8 mouse cellular contexts compared by ENCODE assay signal in the genomic region with DNA sequence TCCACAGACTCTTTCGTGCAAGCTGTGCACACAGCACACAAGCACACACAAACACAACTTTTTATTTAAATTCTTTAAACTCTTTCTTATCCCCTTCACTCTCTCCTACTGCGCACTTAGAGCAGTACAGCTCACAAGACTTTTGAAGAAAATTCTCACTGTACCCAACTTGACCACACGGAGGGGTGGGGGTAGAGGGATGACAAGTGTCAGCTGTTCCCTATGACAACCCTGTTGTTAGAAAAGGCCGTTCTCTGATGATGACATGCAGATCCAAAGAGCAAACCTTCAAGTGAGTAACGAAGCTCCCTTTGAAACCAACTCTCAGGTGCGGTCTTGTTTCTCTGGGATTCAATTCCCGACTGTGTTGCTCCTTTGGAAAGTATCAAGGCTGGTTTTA. TPM values are rescaled to one million over a fixed set of nuclear protein-coding genes. Genes with fewer than 3 reads are reported as not detected.
DNase-seq lines count a peak whose midpoint lies in the region; ATAC-seq and TF ChIP-seq lines count a peak whose summit lies in the region.

No protein-coding gene starts in this region.

- H3ac ChIP-seq in C2C12 (ENCODE audit: control insufficient read depth, insufficient read length, low read depth), result peak overlapping the region; percentile 2

- H3K27me3 ChIP-seq in heart, embryonic 10.5 days (ENCODE audit: insufficient read depth, poor library complexity, severe bottlenecking), result no peaks in the 10 kb centered on the region
- H3K27me3 ChIP-seq in C2C12 (ENCODE audit: control insufficient read depth, insufficient read depth, insufficient read length), result no peaks in the 10 kb centered on the region
- no peaks in the 10 kb centered on the region for H3K27me3 ChIP-seq in forebrain, embryonic 10.5 days (ENCODE audit: poor library complexity, severe bottlenecking)
- H3K27me3 ChIP-seq in limb, embryonic 15.5 days, result no peaks in the 10 kb centered on the region
- no peaks in the 10 kb centered on the region for H3K27me3 ChIP-seq in small intestine, adult 2 months (ENCODE audit: control insufficient read depth, insufficient read depth, low read length)

- peaks cover 15% of the 10 kb centered on the region for H3K4me1 ChIP-seq in heart, embryonic 10.5 days
- peaks cover 12% of the 10 kb centered on the region for H3K4me1 ChIP-seq in forebrain, embryonic 10.5 days
- H3K4me1 ChIP-seq in limb, embryonic 15.5 days, result peaks cover 11% of the 10 kb centered on the region
- H3K4me1 ChIP-seq in small intestine, adult 2 months (ENCODE audit: control insufficient read depth, insufficient read depth, insufficient read length, low read length), result peaks cover 4% of the 10 kb centered on the region; the same call in 1 of the 2 replicates

- no peak for DNase-seq in heart, embryonic 10.5 days (ENCODE audit: low spot score)
- no peak for DNase-seq in heart, adult 9 months (ENCODE audit: low spot score in 2 of 2)
- no peak for DNase-seq in forebrain, embryonic 10.5 days (ENCODE audit: extremely low spot score, low spot score)
- DNase-seq in gastrocnemius, postnatal 14 days, result no peak
- DNase-seq in adipocyte (ENCODE audit: low spot score), result no peak

- 44% methylated on average over 7 of the region's 7 CpGs for WGBS in heart, embryonic 10.5 days
- WGBS in forebrain, embryonic 10.5 days, result 49% methylated on average over 7 of the region's 7 CpGs
- 43% methylated on average over 7 of the region's 7 CpGs for WGBS in limb, embryonic 15.5 days
- WGBS in small intestine, adult 2 months, result 12% methylated on average over 7 of the region's 7 CpGs

- peak overlapping the region; percentile 85 for H3K4me3 ChIP-seq in heart, embryonic 10.5 days
- H3K4me3 ChIP-seq in C2C12 (ENCODE audit: insufficient read depth, poor library complexity, severe bottlenecking), result peak overlapping the region; percentile 39
- peak overlapping the region; percentile 85 for H3K4me3 ChIP-seq in forebrain, embryonic 10.5 days
- peak overlapping the region; percentile 77 for H3K4me3 ChIP-seq in limb, embryonic 15.5 days
- H3K4me3 ChIP-seq in small intestine, adult 2 months (ENCODE audit: low read depth, low read length), result peak overlapping the region; percentile 67

- no peak for ATAC-seq in limb, embryonic 15.5 days (ENCODE audit: insufficient number of reproducible peaks, low FRiP score, low TSS enrichment, low read depth)

- intact Hi-C loops in gastrocnemius, postnatal 14 days (cut with DNase I; ENCODE audit: low total_unique reads), result loop anchor here (5.0 kb wide), 1 partner anchor 66 kb away; no protein-coding TSS in a partner anchor

- H3K9me3 ChIP-seq in heart, embryonic 10.5 days, result no peaks in the 10 kb centered on the region
- H3K9me3 ChIP-seq in forebrain, embryonic 10.5 days, result no peaks in the 10 kb centered on the region
- no peaks in the 10 kb centered on the region for H3K9me3 ChIP-seq in limb, embryonic 15.5 days

- H3K79me3 ChIP-seq in C2C12 (ENCODE audit: low read depth), result no peaks in the 10 kb centered on the region

- H3K9ac ChIP-seq in limb, embryonic 15.5 days, result peak overlapping the region; percentile 67

- peak overlapping the region; percentile 66 for H3K4me2 ChIP-seq in limb, embryonic 15.5 days

- no peak for TF ChIP-seq POLR2A in small intestine, adult 2 months (IDR thresholded peaks at IDR 0.05; ENCODE audit: low read depth, low read length)

- peak overlapping the region; percentile 96; the same call in 1 of the 2 replicates for H3K27ac ChIP-seq in heart, embryonic 10.5 days
- H3K27ac ChIP-seq in forebrain, embryonic 10.5 days, result peak overlapping the region; percentile 92
- no peak overlapping the region for H3K27ac ChIP-seq in limb, embryonic 15.5 days
- 0 out of 2 replicates have a peak overlapping the region, but pooled peaks have one; percentile 14 for H3K27ac ChIP-seq in small intestine, adult 2 months (ENCODE audit: insufficient read depth, low read depth, low read length)

- no peak for TF ChIP-seq CTCF in C2C12 (IDR thresholded peaks at IDR 0.05; ENCODE audit: control insufficient read depth, insufficient read depth, insufficient read length)
- no peak for TF ChIP-seq CTCF in small intestine, adult 2 months (IDR thresholded peaks at IDR 0.05; ENCODE audit: extremely low read depth, insufficient read length, insufficient replicate concordance, low read depth, low read length)

- H3K79me2 ChIP-seq in C2C12 (ENCODE audit: control insufficient read depth, insufficient read depth), result peaks cover 11% of the 10 kb centered on the region

- H3K36me3 ChIP-seq in heart, embryonic 10.5 days, result peaks cover 6% of the 10 kb centered on the region; the same call in 1 of the 2 replicates
- no peaks in the 10 kb centered on the region for H3K36me3 ChIP-seq in C2C12 (ENCODE audit: control insufficient read depth, insufficient read depth)
- H3K36me3 ChIP-seq in forebrain, embryonic 10.5 days (replicated peaks), result peaks cover 7% of the 10 kb centered on the region
- H3K36me3 ChIP-seq in limb, embryonic 15.5 days, result peaks cover 9% of the 10 kb centered on the region
- peaks cover 9% of the 10 kb centered on the region for H3K36me3 ChIP-seq in small intestine, adult 2 months (ENCODE audit: control insufficient read depth, insufficient read depth, low read length)

TF ChIP-seq in C2C12, 6 proteins besides CTCF, POLR2A, EP300 and RAD21:
- TF ChIP-seq MYOG (IDR thresholded peaks at IDR 0.05; ENCODE audit: control insufficient read depth, extremely low read depth, insufficient read length) (no peak), USF1 (IDR thresholded peaks at IDR 0.05; ENCODE audit: low read depth) (no peak), CEBPB (IDR thresholded peaks at IDR 0.05; ENCODE audit: low read depth) (no peak), FOSL1 (IDR thresholded peaks at IDR 0.05; ENCODE audit: insufficient read depth, low read length, poor library complexity, severe bottlenecking) (no peak), MAX (IDR thresholded peaks at IDR 0.05) (no peak), MYOD1 (IDR thresholded peaks at IDR 0.05; ENCODE audit: control insufficient read depth, insufficient read length, low read depth) (no peak)

RNA-seq across cellular contexts. Expression of gene Pts, which starts 0.7 kb away (rescaled TPM):
- 78.6 and 92.2 TPM in 2 replicates for polyA plus RNA-seq in heart, embryonic 10.5 days (2016; fragmentation: Nextera tagmentation; extraction: Ambion mirVana)
- polyA plus RNA-seq in C2C12 (2012; fragmentation: generic; extraction: Trizol), result 11.0 TPM
- 81.2 and 86.5 TPM in 2 replicates for polyA plus RNA-seq in forebrain, embryonic 10.5 days (2016; fragmentation: Nextera tagmentation; extraction: Ambion mirVana)
- 66.8 and 70.1 TPM in 2 replicates for polyA plus RNA-seq in limb, embryonic 15.5 days (2015; fragmentation: Nextera tagmentation; extraction: Ambion mirVana)
- 10.4 and 14.9 TPM in 2 replicates for polyA plus RNA-seq in small intestine, adult 2 months (2012; rRNA removed)
- total RNA-seq in gastrocnemius, postnatal 14 days (2021), result 10 to 100 TPM; 10.9 to 11.4 TPM

RNA-seq across cellular contexts. Expression of gene Il18, which starts 26.8 kb away (rescaled TPM):
- polyA plus RNA-seq in heart, embryonic 10.5 days (2016; fragmentation: Nextera tagmentation; extraction: Ambion mirVana), result 2.4 and 2.5 TPM in 2 replicates
- 0.81 TPM for polyA plus RNA-seq in C2C12 (2012; fragmentation: generic; extraction: Trizol)
- 3.7 and 4.5 TPM in 2 replicates for polyA plus RNA-seq in forebrain, embryonic 10.5 days (2016; fragmentation: Nextera tagmentation; extraction: Ambion mirVana)
- 6.6 and 8.1 TPM in 2 replicates for polyA plus RNA-seq in limb, embryonic 15.5 days (2015; fragmentation: Nextera tagmentation; extraction: Ambion mirVana)
- polyA plus RNA-seq in small intestine, adult 2 months (2012; rRNA removed), result 5.7 and 11.2 TPM in 2 replicates
- total RNA-seq in gastrocnemius, postnatal 14 days (2021), result under 1 TPM; 0.53 to 0.74 TPM

RNA-seq across cellular contexts. Expression of gene Bco2, which starts 27.1 kb away (rescaled TPM):
- 0.21 TPM in 1 of 2 replicates, not detected in the other for polyA plus RNA-seq in heart, embryonic 10.5 days (2016; fragmentation: Nextera tagmentation; extraction: Ambion mirVana)
- 0.02 TPM for polyA plus RNA-seq in C2C12 (2012; fragmentation: generic; extraction: Trizol)
- polyA plus RNA-seq in forebrain, embryonic 10.5 days (2016; fragmentation: Nextera tagmentation; extraction: Ambion mirVana), result 0.25 TPM in 2 replicates
- polyA plus RNA-seq in limb, embryonic 15.5 days (2015; fragmentation: Nextera tagmentation; extraction: Ambion mirVana), result 0.19 and 0.49 TPM in 2 replicates
- polyA plus RNA-seq in small intestine, adult 2 months (2012; rRNA removed), result 5.5 and 8.5 TPM in 2 replicates
- total RNA-seq in gastrocnemius, postnatal 14 days (2021), result under 1 TPM; 0.13 to 0.18 TPM

RNA-seq across cellular contexts. Expression of gene Tex12, which starts 33.3 kb away (rescaled TPM):
- polyA plus RNA-seq in heart, embryonic 10.5 days (2016; fragmentation: Nextera tagmentation; extraction: Ambion mirVana), result 0.25 TPM in 1 of 2 replicates, not detected in the other
- polyA plus RNA-seq in C2C12 (2012; fragmentation: generic; extraction: Trizol), result not detected
- polyA plus RNA-seq in forebrain, embryonic 10.5 days (2016; fragmentation: Nextera tagmentation; extraction: Ambion mirVana), result 0.17 TPM in 1 of 2 replicates, not detected in the other
- polyA plus RNA-seq in limb, embryonic 15.5 days (2015; fragmentation: Nextera tagmentation; extraction: Ambion mirVana), result not detected in 2 replicates
- 0.10 TPM in 1 of 2 replicates, not detected in the other for polyA plus RNA-seq in small intestine, adult 2 months (2012; rRNA removed)
- total RNA-seq in gastrocnemius, postnatal 14 days (2021), result not detected

RNA-seq across cellular contexts. Expression of gene Plet1, which starts 33.5 kb away (rescaled TPM):
- polyA plus RNA-seq in heart, embryonic 10.5 days (2016; fragmentation: Nextera tagmentation; extraction: Ambion mirVana), result 2.2 and 4.2 TPM in 2 replicates
- polyA plus RNA-seq in C2C12 (2012; fragmentation: generic; extraction: Trizol), result 0.35 TPM
- polyA plus RNA-seq in forebrain, embryonic 10.5 days (2016; fragmentation: Nextera tagmentation; extraction: Ambion mirVana), result 0.24 and 0.28 TPM in 2 replicates
- 9.5 and 10.4 TPM in 2 replicates for polyA plus RNA-seq in limb, embryonic 15.5 days (2015; fragmentation: Nextera tagmentation; extraction: Ambion mirVana)
- polyA plus RNA-seq in small intestine, adult 2 months (2012; rRNA removed), result 2.5 and 23.9 TPM in 2 replicates
- total RNA-seq in gastrocnemius, postnatal 14 days (2021), result not detected
